Mouse (Mus musculus): ENCODE results near the gene Gm5134. TPM values are rescaled to one million over a fixed set of nuclear protein-coding genes. Genes with fewer than 3 reads are reported as not detected.

The Gm5134 gene
- polyA plus RNA-seq (2015; fragmentation: Nextera tagmentation; extraction: Ambion mirVana) = not detected in 2 replicates

GRCm38 (mm10) chr10:75954381-75954811, at the start of gene Gm5134:
Gene Gm5134 (plus strand): TSS chr10:75954514.
- Histone ChIP-seq H3K4me1 (replicated peaks; ENCODE audit: control insufficient read depth, insufficient read depth, low read length) (no peaks in the 10 kb centered on the region), H3K27ac (ENCODE audit: low read depth, low read length) (no peak within 1 kb of the TSS), H3K9ac (ENCODE audit: low read depth, low read length) (no peak within 1 kb of the TSS), H3K4me3 (ENCODE audit: low read depth, low read length) (no peak within 1 kb of the TSS), H3K27me3 (replicated peaks; ENCODE audit: control insufficient read depth, insufficient read depth, low read length) (peaks cover 10% of the 10 kb centered on the region; the same call in 1 of the 2 replicates), H3K4me2 (replicated peaks; ENCODE audit: low read depth) (peak within 1 kb of the TSS; percentile 43), H3K36me3 (ENCODE audit: control insufficient read depth, insufficient read depth) (no peaks in the 10 kb centered on the region), H3K9me3 (ENCODE audit: control insufficient read depth) (no peaks in the 10 kb centered on the region)
- ATAC-seq = no peak
- no peak for TF ChIP-seq CTCF (IDR thresholded peaks at IDR 0.05; ENCODE audit: low read depth)
- 37% methylated on average over 20 of the region's 20 CpGs for WGBS

- no peaks in the 10 kb centered on the region for H3K27me3 ChIP-seq (replicated peaks; ENCODE audit: control insufficient read depth, insufficient read depth, low read length)
- H3K27ac ChIP-seq (ENCODE audit: low read depth, low read length) = no peak overlapping the region
- H3K36me3 ChIP-seq (ENCODE audit: control insufficient read depth, insufficient read depth) = peaks cover 78% of the 10 kb centered on the region
- H3K4me3 ChIP-seq (ENCODE audit: low read depth, low read length) = no peak overlapping the region
- 89% methylated on average over 4 of the region's 4 CpGs for WGBS
- H3K4me2 ChIP-seq (replicated peaks; ENCODE audit: low read depth) = no peak overlapping the region
- H3K9me3 ChIP-seq (ENCODE audit: control insufficient read depth) = no peaks in the 10 kb centered on the region
- TF ChIP-seq CTCF (IDR thresholded peaks at IDR 0.05; ENCODE audit: low read depth) = no peak
- H3K4me1 ChIP-seq (replicated peaks; ENCODE audit: control insufficient read depth, insufficient read depth, low read length) = no peaks in the 10 kb centered on the region
- ATAC-seq = no peak
- H3K9ac ChIP-seq (ENCODE audit: low read depth, low read length) = no peak overlapping the region
Measured at GRCm38 (mm10) chr10:75906882-75907281, 47.4 kb upstream of the Gm5134 start.

- H3K4me1 ChIP-seq (replicated peaks; ENCODE audit: control insufficient read depth, insufficient read depth, low read length) = no peaks in the 10 kb centered on the region
- no peak overlapping the region for H3K27ac ChIP-seq (ENCODE audit: low read depth, low read length)
- peaks cover 63% of the 10 kb centered on the region for H3K36me3 ChIP-seq (ENCODE audit: control insufficient read depth, insufficient read depth)
- TF ChIP-seq CTCF (IDR thresholded peaks at IDR 0.05; ENCODE audit: low read depth) = no peak
- WGBS = 89% methylated on average over 2 of the region's 2 CpGs
- H3K9ac ChIP-seq (ENCODE audit: low read depth, low read length) = no peak overlapping the region
- H3K27me3 ChIP-seq (replicated peaks; ENCODE audit: control insufficient read depth, insufficient read depth, low read length) = no peaks in the 10 kb centered on the region
- no peak overlapping the region for H3K4me3 ChIP-seq (ENCODE audit: low read depth, low read length)
- H3K9me3 ChIP-seq (ENCODE audit: control insufficient read depth) = no peaks in the 10 kb centered on the region
- no peak for ATAC-seq
- no peak overlapping the region for H3K4me2 ChIP-seq (replicated peaks; ENCODE audit: low read depth)
Measured at GRCm38 (mm10) chr10:75910698-75911097, 43.6 kb upstream of the Gm5134 start.

GRCm38 (mm10) chr10:75913013-75913589, 41.2 kb upstream of the Gm5134 start:
- H3K36me3 ChIP-seq (ENCODE audit: control insufficient read depth, insufficient read depth) = peaks cover 61% of the 10 kb centered on the region
- ATAC-seq = no peak
- no peak overlapping the region for H3K9ac ChIP-seq (ENCODE audit: low read depth, low read length)
- H3K4me1 ChIP-seq (replicated peaks; ENCODE audit: control insufficient read depth, insufficient read depth, low read length) = no peaks in the 10 kb centered on the region
- no peak overlapping the region for H3K27ac ChIP-seq (ENCODE audit: low read depth, low read length)
- 68% methylated on average over 6 of the region's 6 CpGs for WGBS
- no peak overlapping the region for H3K4me2 ChIP-seq (replicated peaks; ENCODE audit: low read depth)
- H3K9me3 ChIP-seq (ENCODE audit: control insufficient read depth) = no peaks in the 10 kb centered on the region
- TF ChIP-seq CTCF (IDR thresholded peaks at IDR 0.05; ENCODE audit: low read depth) = no peak
- H3K4me3 ChIP-seq (ENCODE audit: low read depth, low read length) = no peak overlapping the region
- no peaks in the 10 kb centered on the region for H3K27me3 ChIP-seq (replicated peaks; ENCODE audit: control insufficient read depth, insufficient read depth, low read length)

GRCm38 (mm10) chr10:75915557-75915956, 38.8 kb upstream of the Gm5134 start:
- H3K36me3 ChIP-seq (ENCODE audit: control insufficient read depth, insufficient read depth) = peaks cover 45% of the 10 kb centered on the region
- no peak overlapping the region for H3K4me3 ChIP-seq (ENCODE audit: low read depth, low read length)
- no peak for ATAC-seq
- no peak overlapping the region for H3K9ac ChIP-seq (ENCODE audit: low read depth, low read length)
- no peaks in the 10 kb centered on the region for H3K27me3 ChIP-seq (replicated peaks; ENCODE audit: control insufficient read depth, insufficient read depth, low read length)
- H3K4me2 ChIP-seq (replicated peaks; ENCODE audit: low read depth) = no peak overlapping the region
- WGBS = 76% methylated on average over 7 of the region's 7 CpGs
- no peaks in the 10 kb centered on the region for H3K9me3 ChIP-seq (ENCODE audit: control insufficient read depth)
- no peak for TF ChIP-seq CTCF (IDR thresholded peaks at IDR 0.05; ENCODE audit: low read depth)
- H3K4me1 ChIP-seq (replicated peaks; ENCODE audit: control insufficient read depth, insufficient read depth, low read length) = no peaks in the 10 kb centered on the region
- H3K27ac ChIP-seq (ENCODE audit: low read depth, low read length) = no peak overlapping the region

GRCm38 (mm10) chr10:75916840-75917239, 37.5 kb upstream of the Gm5134 start:
- Histone ChIP-seq H3K4me2 (replicated peaks; ENCODE audit: low read depth) (no peak overlapping the region), H3K36me3 (ENCODE audit: control insufficient read depth, insufficient read depth) (peaks cover 33% of the 10 kb centered on the region), H3K27me3 (replicated peaks; ENCODE audit: control insufficient read depth, insufficient read depth, low read length) (no peaks in the 10 kb centered on the region), H3K4me3 (ENCODE audit: low read depth, low read length) (no peak overlapping the region), H3K27ac (ENCODE audit: low read depth, low read length) (no peak overlapping the region), H3K9me3 (ENCODE audit: control insufficient read depth) (no peaks in the 10 kb centered on the region), H3K9ac (ENCODE audit: low read depth, low read length) (no peak overlapping the region), H3K4me1 (replicated peaks; ENCODE audit: control insufficient read depth, insufficient read depth, low read length) (0 out of 2 replicates have a peak, but pooled peaks cover under 1% of the 10 kb centered on the region)
- no peak for TF ChIP-seq CTCF (IDR thresholded peaks at IDR 0.05; ENCODE audit: low read depth)
- no peak for ATAC-seq
- 85% methylated on average over 8 of the region's 8 CpGs for WGBS
